Mouse (Mus musculus): ENCODE results near the gene Enkd1.

Gene Enkd1

GRCm38 (mm10) chr8:105707498-105708403 lies at the start of gene Enkd1, which contains the start of gene 4933405L10Rik:
TSS of gene Enkd1 (minus strand) at chr8:105708210.
TSS of gene 4933405L10Rik (plus strand) at chr8:105707655.
- ATAC-seq (ENCODE audit: low TSS enrichment) = peak; percentile 83

DNA sequence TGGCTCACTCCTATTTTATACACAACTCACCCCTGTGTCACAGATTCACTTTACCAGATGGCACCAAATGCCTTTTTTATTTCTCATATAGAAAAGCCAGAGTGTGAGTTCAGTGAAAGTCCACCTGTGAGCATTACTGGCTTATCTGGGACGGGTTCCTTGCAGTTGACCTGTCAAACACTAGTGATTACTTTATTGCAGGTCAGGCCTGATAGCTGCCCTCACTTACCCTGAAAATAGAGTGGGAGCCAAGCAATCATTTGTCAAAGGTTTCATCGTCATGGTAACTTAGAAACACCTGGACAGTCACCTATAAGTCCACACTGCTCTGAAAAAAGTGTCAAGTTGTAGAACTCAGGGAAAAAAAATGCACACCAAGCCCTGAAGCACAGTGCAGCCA lies 46.7 kb upstream of the Enkd1 start:
- no peak for ATAC-seq (ENCODE audit: low TSS enrichment)

- ATAC-seq (ENCODE audit: low TSS enrichment) = no peak
These were observed 45.9 kb upstream of the Enkd1 start for GRCm38 (mm10) chr8:105753916-105754315.

- no peak for ATAC-seq (ENCODE audit: low TSS enrichment)
These were observed 42.6 kb upstream of the Enkd1 start for GRCm38 (mm10) chr8:105750606-105751005.

DNA sequence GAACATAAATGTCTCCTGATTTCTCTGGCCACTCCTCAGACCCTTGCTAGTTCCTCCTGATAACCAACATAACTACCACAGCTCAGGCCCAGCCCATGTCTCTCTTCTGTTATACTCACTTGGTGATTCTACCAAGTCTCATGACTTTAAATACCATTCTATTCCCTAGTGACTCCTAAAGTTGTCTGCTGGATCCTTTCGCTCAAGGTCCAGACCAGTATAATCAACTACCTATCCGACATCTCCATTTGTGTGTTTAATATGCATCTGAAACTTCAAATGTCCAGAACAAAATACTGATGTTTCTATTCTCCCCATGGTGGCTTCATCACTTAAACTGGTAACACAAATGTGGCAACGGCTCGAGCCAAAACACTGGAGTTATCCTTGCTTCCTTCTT lies 35.3 kb upstream of the Enkd1 start:
- ATAC-seq (ENCODE audit: low TSS enrichment) = no peak

DNA sequence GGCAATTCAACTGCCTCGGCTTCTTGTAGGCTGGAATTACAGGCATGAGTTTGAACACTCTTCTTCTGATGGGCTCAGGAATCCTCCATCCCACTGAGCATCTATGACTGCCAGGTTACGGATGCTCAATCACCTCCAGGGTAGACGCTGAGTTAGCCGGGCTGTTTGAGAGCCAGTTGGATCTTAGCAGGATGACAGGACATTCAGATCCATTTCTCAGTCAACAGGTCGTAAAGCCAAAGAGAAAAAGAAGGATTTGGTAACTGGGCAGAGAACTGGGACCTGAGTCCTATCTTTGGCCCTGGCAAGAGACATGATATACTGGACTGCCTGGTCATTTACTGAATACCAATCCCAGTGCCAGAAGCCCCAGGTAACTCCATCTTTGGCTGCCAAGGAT lies 31.2 kb upstream of the Enkd1 start:
- no peak for ATAC-seq (ENCODE audit: low TSS enrichment)

GRCm38 (mm10) chr8:105732186-105732585 lies 24.2 kb upstream of the Enkd1 start:
- no peak for ATAC-seq (ENCODE audit: low TSS enrichment)

- ATAC-seq (ENCODE audit: low TSS enrichment) = no peak
These were observed 19.6 kb upstream of the Enkd1 start for GRCm38 (mm10) chr8:105727397-105728124.

- no peak for ATAC-seq (ENCODE audit: low TSS enrichment)
These were observed 17.7 kb upstream of the Enkd1 start for GRCm38 (mm10) chr8:105725726-105726125.

DNA sequence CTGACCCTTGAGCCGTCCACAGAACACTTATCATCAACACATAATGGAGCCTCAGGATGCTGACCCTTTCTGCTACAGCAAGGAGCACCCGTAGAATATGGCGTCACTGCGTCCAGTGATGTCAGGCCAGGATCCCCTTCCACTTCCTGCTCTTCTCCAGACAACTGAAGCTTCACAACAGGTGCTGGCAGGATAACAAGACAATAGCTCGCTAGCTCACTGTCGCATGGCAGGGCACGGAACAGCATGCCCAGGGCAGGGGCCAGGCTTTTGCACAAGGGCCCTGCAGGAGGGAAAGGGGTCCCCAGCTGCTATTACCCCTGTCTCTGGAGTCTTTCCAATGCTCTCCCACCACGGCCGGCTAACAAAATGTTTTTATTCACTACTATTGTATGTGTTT lies 14.9 kb upstream of the Enkd1 start:
- ATAC-seq (ENCODE audit: low TSS enrichment) = no peak

- ATAC-seq (ENCODE audit: low TSS enrichment) = no peak
These were observed 11.6 kb upstream of the Enkd1 start for GRCm38 (mm10) chr8:105719637-105720036.

- no peak for ATAC-seq (ENCODE audit: low TSS enrichment)
These were observed 8.4 kb upstream of the Enkd1 start for GRCm38 (mm10) chr8:105716302-105716945.

DNA sequence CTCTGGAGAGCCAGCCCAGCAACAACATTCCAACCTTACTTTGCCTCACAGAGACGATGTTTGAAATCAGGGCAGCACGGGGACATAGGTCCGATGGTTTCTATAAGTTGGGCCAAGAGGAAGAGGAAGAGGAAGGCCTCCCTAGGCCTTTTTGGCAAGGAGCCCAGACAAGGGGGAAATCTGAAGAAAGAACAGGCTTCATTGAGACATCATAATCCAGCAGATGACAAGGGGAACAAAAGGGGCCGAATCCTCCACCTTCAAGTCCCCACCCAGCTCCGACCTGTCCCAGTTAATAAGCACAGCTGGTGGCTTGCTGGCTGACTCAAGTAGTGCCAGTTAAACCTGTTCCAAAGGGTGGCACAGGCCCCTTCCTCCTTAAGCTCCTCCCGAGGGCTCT lies 7.0 kb upstream of the Enkd1 start:
- no peak for ATAC-seq (ENCODE audit: low TSS enrichment)

DNA sequence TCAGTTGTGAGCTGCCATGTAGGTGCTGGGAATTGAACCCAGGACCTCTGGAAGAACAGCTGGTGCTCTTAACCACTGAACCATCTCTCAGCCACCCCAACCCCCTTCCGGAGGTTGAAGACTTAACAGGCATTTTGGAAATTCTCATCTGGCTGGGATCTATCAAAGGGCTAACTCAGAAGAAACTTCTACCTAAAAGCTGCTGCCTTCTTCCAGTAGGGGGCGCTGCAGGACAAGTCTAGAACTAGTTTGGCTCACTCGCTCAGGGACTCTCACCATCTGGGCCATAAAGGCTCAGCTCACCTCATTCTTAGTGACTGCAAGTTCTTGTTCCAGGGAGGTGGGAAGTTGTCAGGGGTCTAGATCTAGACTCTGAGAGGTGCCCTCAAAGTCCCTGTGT lies 6.1 kb upstream of the Enkd1 start:
- ATAC-seq (ENCODE audit: low TSS enrichment) = peak; percentile 76

GRCm38 (mm10) chr8:105712286-105712685 lies 4.3 kb upstream of the Enkd1 start:
- ATAC-seq (ENCODE audit: low TSS enrichment) = no peak

DNA sequence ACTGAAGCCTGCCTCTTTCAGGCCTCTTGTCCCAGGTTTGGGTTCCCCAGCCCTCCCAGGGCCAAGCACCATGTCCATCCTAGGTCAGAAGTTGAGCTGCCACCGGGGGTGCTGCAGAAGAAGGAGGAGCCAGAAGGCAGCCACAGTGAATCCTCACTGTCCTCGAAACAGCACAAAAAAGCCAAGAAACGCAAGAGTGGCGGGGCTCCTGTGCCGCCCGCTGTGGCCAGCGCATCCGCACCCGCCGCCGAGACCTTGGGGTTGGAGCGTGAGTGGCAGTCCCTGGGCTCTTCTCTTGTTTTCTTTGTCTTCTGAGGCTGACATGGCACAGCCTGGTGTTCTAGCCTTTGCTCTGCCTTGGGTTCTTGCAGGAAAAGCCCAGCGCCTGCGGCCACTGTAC lies 1.3 kb upstream of the Enkd1 start:
- no peak for ATAC-seq (ENCODE audit: low TSS enrichment)

- ATAC-seq (ENCODE audit: low TSS enrichment) = no peak
These were observed 665 bp upstream of the Enkd1 start for GRCm38 (mm10) chr8:105708675-105709074.

DNA sequence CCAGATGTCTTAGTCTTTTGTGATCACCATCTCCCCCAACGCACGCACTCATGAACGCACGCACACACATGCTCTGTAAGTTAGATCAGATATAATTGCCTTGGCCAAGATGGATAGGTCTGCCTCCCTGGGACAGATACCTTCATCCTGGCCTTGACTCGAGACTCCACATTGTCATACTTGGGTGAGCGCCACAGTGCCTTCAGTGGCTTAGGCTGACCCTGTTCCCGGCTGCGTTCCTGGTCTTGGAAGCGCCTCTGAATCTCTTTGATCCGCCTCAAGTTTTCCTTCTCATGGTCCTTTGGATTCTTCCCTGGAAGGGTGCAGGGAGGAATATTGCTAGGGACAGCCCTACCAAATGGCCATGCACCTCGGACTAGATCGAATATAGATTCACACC lies 1.6 kb downstream of the Enkd1 start:
- ATAC-seq (ENCODE audit: low TSS enrichment) = no peak

GRCm38 (mm10) chr8:105704955-105705354 lies 3.1 kb downstream of the Enkd1 start:
- no peak for ATAC-seq (ENCODE audit: low TSS enrichment)

GRCm38 (mm10) chr8:105704146-105704812 lies 3.7 kb downstream of the Enkd1 start:
- no peak for ATAC-seq (ENCODE audit: low TSS enrichment)

DNA sequence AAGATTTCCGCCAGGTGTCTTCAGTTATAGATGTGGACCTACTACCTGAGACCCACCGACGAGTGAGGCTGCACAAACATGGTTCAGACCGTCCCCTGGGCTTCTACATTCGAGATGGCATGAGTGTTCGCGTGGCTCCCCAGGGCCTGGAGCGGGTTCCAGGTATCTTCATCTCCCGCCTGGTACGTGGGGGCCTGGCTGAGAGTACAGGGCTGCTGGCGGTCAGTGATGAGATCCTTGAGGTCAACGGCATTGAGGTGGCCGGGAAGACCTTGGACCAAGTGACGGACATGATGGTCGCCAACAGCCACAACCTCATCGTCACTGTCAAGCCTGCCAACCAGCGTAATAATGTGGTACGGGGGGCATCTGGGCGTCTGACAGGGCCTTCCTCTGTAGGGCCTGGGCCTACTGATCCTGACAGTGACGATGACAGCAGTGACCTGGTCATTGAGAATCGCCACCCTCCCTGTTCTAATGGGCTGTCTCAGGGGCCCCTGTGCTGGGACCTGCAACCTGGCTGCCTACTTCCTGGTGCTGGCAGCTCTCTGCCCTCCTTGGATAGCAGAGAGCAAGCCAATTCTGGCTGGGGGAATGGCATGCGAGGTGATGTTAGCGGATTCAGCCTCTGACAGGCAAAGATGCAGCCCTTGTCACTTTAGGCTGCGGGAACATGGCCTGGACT lies 5.1 kb downstream of the Enkd1 start:
- no peak for ATAC-seq (ENCODE audit: low TSS enrichment)
